Mouse (Mus musculus) spleen, adult 18-20 months (tissue): ENCODE data around the gene Zfp786.
"Not testable (repeated sequence)": the region's sequence is repeated elsewhere in the genome, so short reads cannot be mapped to it uniquely, and the experiment has no call there.

Experiments used
- DNase-seq, 2 experiments: peaks; one replicate each; pipeline ENCODE4 v3.0.0; 2022; ENCODE audit warnings: mixed read lengths in 2 of 2

The Zfp786 gene

GRCm38 (mm10) chr6:47771760-47772159 is 58.9 kb downstream of the Zfp786 start:
- not testable (repeated sequence) for DNase-seq

- DNase-seq: peak in 1 of 2 experiments; percentile 1
These were observed 59.6 kb downstream of the Zfp786 start for GRCm38 (mm10) chr6:47771113-47771512.

- peak in 1 of 2 experiments; percentile 2 for DNase-seq
These were observed 60.8 kb downstream of the Zfp786 start for GRCm38 (mm10) chr6:47769861-47770260.
